Mouse (Mus musculus) liver, embryonic 11.5 days (tissue): Measurements from ENCODE around the gene Shroom1. TPM values are rescaled to one million over a fixed set of nuclear protein-coding genes. Genes with fewer than 3 reads are reported as not detected.
A peak's percentile ranks its signal among the peaks of the same experiment; 100 is the strongest.

Source experiments
- ATAC-seq: fragments of 200-750 bp; cut with Nextera tagmentation; replicated peaks from 2 replicates; pipeline ENCODE4 v1.8.0; 2017; ENCODE audit warnings: moderate number of reproducible peaks, mild to moderate bottlenecking, moderate TSS enrichment, moderate library complexity; ENCODE audit not compliant: low FRiP score
- DNase-seq: peaks from one replicate; pipeline ENCODE4 v3.0.0-alpha.2; 2017; ENCODE audit warnings: low spot score
- H3K27ac ChIP-seq: fragments of 300-500 bp; sonication (generic); 2 replicates; pipeline ENCODE4 v1.5.1; 2014; ENCODE audit warnings: mild to moderate bottlenecking, low read depth, low read length, control low read depth
- H3K27me3 ChIP-seq: fragments of 300-500 bp; sonication (generic); replicated peaks from 2 replicates; pipeline ENCODE4 v1.6.1; 2014; ENCODE audit warnings: low read length, mixed read lengths; ENCODE audit not compliant: control insufficient read depth, insufficient read depth
- H3K36me3 ChIP-seq: fragments of 300-500 bp; sonication (generic); 2 replicates; pipeline ENCODE4 v1.6.1; 2014; ENCODE audit warnings: mild to moderate bottlenecking, low read length, moderate library complexity, mixed read lengths; ENCODE audit not compliant: control insufficient read depth, insufficient read depth
- H3K4me1 ChIP-seq: fragments of 300-500 bp; sonication (generic); replicated peaks from 2 replicates; pipeline ENCODE4 v1.6.1; 2014; ENCODE audit warnings: low read length, mixed read lengths; ENCODE audit not compliant: control insufficient read depth, insufficient read depth
- H3K4me2 ChIP-seq: fragments of 300-500 bp; sonication (generic); 2 replicates; pipeline ENCODE4 v1.6.1; 2014; ENCODE audit warnings: mild to moderate bottlenecking, control low read depth, moderate library complexity
- H3K4me3 ChIP-seq: fragments of 300-500 bp; sonication (generic); 2 replicates; pipeline ENCODE4 v1.5.1; 2014; ENCODE audit warnings: low read depth, low read length, control low read depth
- H3K9ac ChIP-seq: fragments of 300-500 bp; sonication (generic); 2 replicates; pipeline ENCODE4 v1.6.1; 2014; ENCODE audit warnings: low read depth, low read length, control low read depth
- H3K9me3 ChIP-seq: fragments of 300-500 bp; sonication (generic); 2 replicates; pipeline ENCODE4 v1.6.1; 2016; ENCODE audit warnings: low read length, inconsistent platforms, mixed read lengths; ENCODE audit not compliant: control insufficient read depth
- WGBS: fragments of 180-500 bp; shearing (Covaris S2); extraction: QIAGEN DNeasy Blood & Tissue Kit; methylation state at CpG from one replicate; pipeline ENCODE4 v1.1.7; 2014; 5-methylcytosine and 5-hydroxymethylcytosine counted together
- polyA plus RNA-seq: library from polyadenylated mRNA; unstranded; fragments of >200 nt; fragmentation: Nextera tagmentation; extraction: Ambion mirVana; gene quantifications from 2 replicates; pipeline ENCODE4 v1.2.1, GENCODE M21; 2014

Gene Shroom1
- polyA plus RNA-seq, 1 experiment from 2014 or later: 2.6 TPM

DNA sequence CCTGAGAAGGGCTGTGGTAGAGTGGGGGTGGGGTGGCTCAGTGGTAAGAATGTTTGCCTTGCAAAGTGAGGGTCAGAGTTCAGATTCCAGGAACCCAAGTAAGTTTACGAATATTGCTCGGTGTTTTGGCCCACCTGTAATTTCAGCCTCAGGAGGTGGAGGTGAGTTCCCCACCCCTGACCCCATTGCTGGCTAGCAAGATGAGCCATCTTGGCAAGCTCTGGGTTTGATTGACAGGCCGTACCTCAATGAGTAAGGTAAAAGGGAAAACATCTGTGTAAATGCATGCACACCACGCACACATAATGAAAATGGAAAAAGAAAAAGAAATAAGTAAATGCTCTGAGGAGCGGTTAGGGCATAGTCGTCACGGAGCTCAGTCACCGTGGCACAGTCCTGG lies 47.4 kb downstream of the Shroom1 start:
- DNase-seq (no peak), ATAC-seq (no peak)
- H3K27me3 ChIP-seq: peaks cover 5% of the 10 kb centered on the region
- H3K36me3 ChIP-seq: no peaks in the 10 kb centered on the region
- no peak overlapping the region for H3K4me2 ChIP-seq
- no peak overlapping the region for H3K27ac ChIP-seq
- no peak overlapping the region for H3K9ac ChIP-seq
- peaks cover 3% of the 10 kb centered on the region; the same call in 1 of the 2 replicates for H3K4me1 ChIP-seq
- WGBS: 88% methylated on average over 8 of the region's 8 CpGs
- H3K4me3 ChIP-seq: no peak overlapping the region
- H3K9me3 ChIP-seq: no peaks in the 10 kb centered on the region

GRCm38 (mm10) chr11:53505026-53505663 lies 48.1 kb downstream of the Shroom1 start:
- Histone ChIP-seq H3K9ac (no peak overlapping the region), H3K4me1 (peaks cover 3% of the 10 kb centered on the region; the same call in 1 of the 2 replicates), H3K9me3 (no peaks in the 10 kb centered on the region), H3K36me3 (no peaks in the 10 kb centered on the region), H3K27me3 (peaks cover 5% of the 10 kb centered on the region), H3K27ac (no peak overlapping the region), H3K4me2 (no peak overlapping the region), H3K4me3 (no peak overlapping the region)
- DNase-seq (no peak), ATAC-seq (no peak)
- WGBS: 72% methylated on average over 5 of the region's 5 CpGs

DNA sequence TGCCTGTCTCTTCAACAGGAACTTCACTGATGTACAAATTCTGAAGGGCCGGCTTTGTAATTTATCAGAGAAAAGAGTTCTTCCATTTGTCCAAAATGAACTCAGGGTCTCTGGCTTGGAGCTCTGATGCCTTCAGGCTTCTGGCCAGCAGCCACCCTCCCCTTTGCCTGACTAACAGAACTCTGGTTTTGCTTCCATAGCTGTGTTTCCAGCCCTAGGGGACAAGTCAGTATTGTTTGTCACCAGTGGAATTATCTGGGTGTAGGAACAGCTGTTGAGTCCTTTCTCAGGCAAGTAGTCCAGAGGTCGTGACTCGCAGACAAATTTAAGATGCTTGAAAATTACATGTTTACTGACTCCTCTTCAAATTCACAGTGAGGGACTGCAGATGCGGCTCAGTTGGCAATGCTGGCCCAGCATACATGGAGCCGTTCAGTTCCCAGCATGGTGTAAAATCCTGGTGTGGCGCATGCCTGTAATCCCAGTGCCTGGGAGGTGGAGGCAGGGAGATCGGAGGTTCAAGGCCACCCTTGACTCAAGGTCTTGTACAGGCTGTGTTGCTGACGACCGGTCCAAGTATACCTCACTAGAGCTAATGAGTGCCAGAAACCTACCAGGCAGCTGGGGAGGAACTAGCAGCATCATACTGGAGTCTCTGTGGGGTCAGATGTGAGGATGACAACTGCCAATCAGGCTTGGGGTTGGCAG lies 50.2 kb downstream of the Shroom1 start:
- Histone ChIP-seq H3K9me3 (no peaks in the 10 kb centered on the region), H3K36me3 (no peaks in the 10 kb centered on the region), H3K4me2 (no peak overlapping the region), H3K4me3 (no peak overlapping the region), H3K27ac (no peak overlapping the region), H3K27me3 (no peaks in the 10 kb centered on the region), H3K4me1 (no peaks in the 10 kb centered on the region), H3K9ac (no peak overlapping the region)
- no peak for DNase-seq
- 88% methylated on average over 9 of the region's 9 CpGs for WGBS
- no peak for ATAC-seq

- Histone ChIP-seq H3K9ac (no peak overlapping the region), H3K27ac (no peak overlapping the region), H3K4me1 (no peaks in the 10 kb centered on the region), H3K4me3 (no peak overlapping the region), H3K4me2 (no peak overlapping the region), H3K9me3 (no peaks in the 10 kb centered on the region), H3K27me3 (no peaks in the 10 kb centered on the region), H3K36me3 (no peaks in the 10 kb centered on the region)
- ATAC-seq (no peak), DNase-seq (no peak)
- WGBS: 81% methylated on average over 7 of the region's 7 CpGs
These were observed 51.1 kb downstream of the Shroom1 start for GRCm38 (mm10) chr11:53508152-53508551.

DNA sequence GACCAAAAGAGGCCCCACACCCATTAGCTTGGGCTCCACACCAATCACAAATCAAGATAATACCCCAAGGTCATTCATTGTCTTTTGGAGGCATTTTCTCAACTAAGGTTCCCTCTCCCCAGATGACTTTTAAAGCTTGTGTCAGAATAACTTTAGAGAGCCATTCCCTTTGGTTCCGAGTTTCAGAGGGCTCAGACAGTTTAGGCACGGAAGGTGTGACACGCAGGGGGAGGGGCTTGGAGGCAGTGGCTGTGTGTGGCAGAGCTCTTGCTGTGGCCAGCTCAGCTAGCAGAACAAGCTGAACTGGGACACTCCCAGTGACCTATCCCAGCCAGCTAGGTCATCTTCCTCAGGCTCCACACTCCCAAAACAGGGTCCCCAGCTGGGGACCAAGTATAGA lies 51.6 kb downstream of the Shroom1 start:
- no peak overlapping the region for H3K4me3 ChIP-seq
- no peaks in the 10 kb centered on the region for H3K4me1 ChIP-seq
- DNase-seq (no peak), ATAC-seq (no peak)
- 47% methylated on average over 3 of the region's 3 CpGs for WGBS
- no peak overlapping the region for H3K4me2 ChIP-seq
- no peak overlapping the region for H3K27ac ChIP-seq
- no peaks in the 10 kb centered on the region for H3K27me3 ChIP-seq
- H3K9me3 ChIP-seq: no peaks in the 10 kb centered on the region
- no peak overlapping the region for H3K9ac ChIP-seq
- H3K36me3 ChIP-seq: no peaks in the 10 kb centered on the region

- DNase-seq: no peak
- Histone ChIP-seq H3K27me3 (no peaks in the 10 kb centered on the region), H3K4me2 (no peak overlapping the region), H3K36me3 (no peaks in the 10 kb centered on the region), H3K4me1 (no peaks in the 10 kb centered on the region), H3K4me3 (no peak overlapping the region), H3K9me3 (no peaks in the 10 kb centered on the region), H3K27ac (no peak overlapping the region), H3K9ac (no peak overlapping the region)
- WGBS: 73% methylated on average over 5 of the region's 5 CpGs
- no peak for ATAC-seq
These were observed 53.3 kb downstream of the Shroom1 start for GRCm38 (mm10) chr11:53510351-53510750.

GRCm38 (mm10) chr11:53516775-53517627 lies 60.0 kb downstream of the Shroom1 start:
- DNase-seq (no peak), ATAC-seq (no peak; the same call in 1 of the 2 replicates)
- no peaks in the 10 kb centered on the region for H3K9me3 ChIP-seq
- peak overlapping the region; percentile 20; the same call in 1 of the 2 replicates for H3K9ac ChIP-seq
- no peak overlapping the region for H3K4me3 ChIP-seq
- no peaks in the 10 kb centered on the region for H3K36me3 ChIP-seq
- peak overlapping the region; percentile 30 for H3K4me2 ChIP-seq
- peaks cover 44% of the 10 kb centered on the region for H3K4me1 ChIP-seq
- peak overlapping the region; percentile 73 for H3K27ac ChIP-seq
- 25% methylated on average over 8 of the region's 8 CpGs for WGBS
- no peaks in the 10 kb centered on the region for H3K27me3 ChIP-seq
